Mouse (Mus musculus) ES-CJ7 (cell line): ENCODE measurements around the gene Tlcd1.

Experiments
- DNase-seq: peaks from one replicate; pipeline ENCODE4 v3.0.0; 2011; ENCODE audit warnings: low read depth, low spot score

Gene Tlcd1

GRCm38 (mm10) chr11:78161169-78161568 is 15.3 kb upstream of the Tlcd1 start:
- no peak for DNase-seq

GRCm38 (mm10) chr11:78161968-78162367 is 14.5 kb upstream of the Tlcd1 start:
- no peak for DNase-seq

GRCm38 (mm10) chr11:78162504-78162903 is 14.0 kb upstream of the Tlcd1 start:
- DNase-seq = no peak

- no peak for DNase-seq
These were observed 13.5 kb upstream of the Tlcd1 start for GRCm38 (mm10) chr11:78163045-78163444.

- DNase-seq = peak; percentile 94
These were observed 12.6 kb upstream of the Tlcd1 start for GRCm38 (mm10) chr11:78163681-78164603.

GRCm38 (mm10) chr11:78164604-78164923 is 11.9 kb upstream of the Tlcd1 start:
- no peak for DNase-seq

GRCm38 (mm10) chr11:78164924-78165760 is 11.4 kb upstream of the Tlcd1 start, which contains the start of gene Traf4:
TSS of gene Traf4 (minus strand) at chr11:78165589.
- DNase-seq = peak; percentile 87

GRCm38 (mm10) chr11:78165761-78166109 is 10.8 kb upstream of the Tlcd1 start:
- no peak for DNase-seq

- DNase-seq = no peak
These were observed 10.3 kb upstream of the Tlcd1 start for GRCm38 (mm10) chr11:78166161-78166560.

GRCm38 (mm10) chr11:78166640-78167039 is 9.9 kb upstream of the Tlcd1 start:
- no peak for DNase-seq

GRCm38 (mm10) chr11:78167257-78167959 is 9.1 kb upstream of the Tlcd1 start:
- no peak for DNase-seq

GRCm38 (mm10) chr11:78168541-78169468 is 7.7 kb upstream of the Tlcd1 start:
- peak; percentile 74 for DNase-seq

GRCm38 (mm10) chr11:78170306-78170705 is 6.2 kb upstream of the Tlcd1 start:
- DNase-seq = no peak

- DNase-seq = peak; percentile 85
These were observed 5.2 kb upstream of the Tlcd1 start for GRCm38 (mm10) chr11:78171328-78171727.

GRCm38 (mm10) chr11:78172034-78172747 is 4.3 kb upstream of the Tlcd1 start:
- DNase-seq = peak; percentile 73

GRCm38 (mm10) chr11:78172748-78173383 is 3.6 kb upstream of the Tlcd1 start:
- no peak for DNase-seq

GRCm38 (mm10) chr11:78174506-78174905 is 2.0 kb upstream of the Tlcd1 start:
- no peak for DNase-seq

GRCm38 (mm10) chr11:78175771-78176401 is 625 bp upstream of the Tlcd1 start:
- DNase-seq = no peak

GRCm38 (mm10) chr11:78176905-78177331 is 407 bp downstream of the Tlcd1 start:
- no peak for DNase-seq
